Mouse (Mus musculus): ENCODE results near the gene Hs1bp3. TPM values are rescaled to one million over a fixed set of nuclear protein-coding genes. Genes with fewer than 3 reads are reported as not detected.

The Hs1bp3 gene
- polyA plus RNA-seq, 1 experiment from 2014 or later: 11.5 TPM

DNA sequence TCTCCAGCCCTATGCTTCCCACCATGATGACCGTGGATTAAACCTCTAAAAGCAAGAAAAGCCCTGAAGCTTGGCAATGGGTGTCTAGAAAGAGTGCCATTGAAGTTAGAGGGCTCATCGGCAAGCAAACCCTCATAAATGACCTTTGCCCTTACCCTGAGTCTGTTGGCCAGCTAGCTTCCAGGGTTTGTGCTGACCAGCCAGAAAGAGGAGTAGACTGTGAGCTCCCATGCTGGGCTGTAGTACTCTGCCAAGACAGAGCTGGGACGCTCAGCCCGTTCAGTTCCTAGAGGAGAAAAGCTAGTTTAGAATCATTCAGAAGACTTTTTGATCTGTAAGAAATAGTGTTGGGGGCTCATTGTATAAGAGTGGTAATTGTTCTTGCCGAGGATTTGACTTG is 60.5 kb downstream of the Hs1bp3 start:
- no peak overlapping the region for H3K27ac ChIP-seq (ENCODE audit: low read depth)
- H3K9ac ChIP-seq: no peak overlapping the region
- H3K36me3 ChIP-seq (ENCODE audit: insufficient read depth): no peaks in the 10 kb centered on the region
- no peak for TF ChIP-seq CTCF (IDR thresholded peaks at IDR 0.05; ENCODE audit: low read depth)
- ATAC-seq (ENCODE audit: insufficient read depth) (no peak), DNase-seq (no peak)
- no peak overlapping the region for H3K4me2 ChIP-seq
- H3K9me3 ChIP-seq (ENCODE audit: low read depth, low read length): no peaks in the 10 kb centered on the region
- H3K27me3 ChIP-seq (ENCODE audit: insufficient read depth, low read length): no peaks in the 10 kb centered on the region
- H3K4me1 ChIP-seq (ENCODE audit: insufficient read depth): no peaks in the 10 kb centered on the region
- H3K4me3 ChIP-seq (ENCODE audit: low read depth, low read length): no peak overlapping the region
- WGBS: 78% methylated on average over 5 of the region's 5 CpGs

DNA sequence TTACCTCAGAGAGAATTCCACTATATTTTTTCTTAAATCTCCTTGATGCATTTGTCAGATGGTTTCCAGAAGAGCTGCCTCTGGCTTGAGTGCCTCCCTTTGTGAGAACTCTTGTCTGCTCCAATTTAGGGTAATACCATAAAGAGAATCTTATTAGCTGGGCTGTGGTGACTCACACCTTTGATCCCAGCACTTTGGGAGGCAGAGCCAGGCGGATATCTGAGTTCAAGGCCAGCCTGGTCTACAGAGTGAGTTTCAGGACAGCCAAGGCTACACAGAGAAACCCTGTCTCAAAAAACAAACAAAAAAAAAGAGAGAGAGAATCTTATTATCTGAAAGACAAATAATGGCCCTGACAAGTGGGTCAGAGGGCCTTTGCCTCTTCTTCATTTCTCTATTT is 63.9 kb downstream of the Hs1bp3 start:
- no peaks in the 10 kb centered on the region for H3K9me3 ChIP-seq (ENCODE audit: low read depth, low read length)
- no peak overlapping the region for H3K9ac ChIP-seq
- H3K4me2 ChIP-seq: no peak overlapping the region
- no peak overlapping the region for H3K27ac ChIP-seq (ENCODE audit: low read depth)
- 0 out of 2 replicates have a peak, but pooled peaks cover 5% of the 10 kb centered on the region for H3K4me1 ChIP-seq (ENCODE audit: insufficient read depth)
- no peak for ATAC-seq (ENCODE audit: insufficient read depth)
- H3K4me3 ChIP-seq (ENCODE audit: low read depth, low read length): no peak overlapping the region
- DNase-seq: no peak
- 71% methylated on average over 1 of the region's 1 CpGs for WGBS
- no peaks in the 10 kb centered on the region for H3K27me3 ChIP-seq (ENCODE audit: insufficient read depth, low read length)
- no peak for TF ChIP-seq CTCF (IDR thresholded peaks at IDR 0.05; ENCODE audit: low read depth)
- no peaks in the 10 kb centered on the region for H3K36me3 ChIP-seq (ENCODE audit: insufficient read depth)

DNA sequence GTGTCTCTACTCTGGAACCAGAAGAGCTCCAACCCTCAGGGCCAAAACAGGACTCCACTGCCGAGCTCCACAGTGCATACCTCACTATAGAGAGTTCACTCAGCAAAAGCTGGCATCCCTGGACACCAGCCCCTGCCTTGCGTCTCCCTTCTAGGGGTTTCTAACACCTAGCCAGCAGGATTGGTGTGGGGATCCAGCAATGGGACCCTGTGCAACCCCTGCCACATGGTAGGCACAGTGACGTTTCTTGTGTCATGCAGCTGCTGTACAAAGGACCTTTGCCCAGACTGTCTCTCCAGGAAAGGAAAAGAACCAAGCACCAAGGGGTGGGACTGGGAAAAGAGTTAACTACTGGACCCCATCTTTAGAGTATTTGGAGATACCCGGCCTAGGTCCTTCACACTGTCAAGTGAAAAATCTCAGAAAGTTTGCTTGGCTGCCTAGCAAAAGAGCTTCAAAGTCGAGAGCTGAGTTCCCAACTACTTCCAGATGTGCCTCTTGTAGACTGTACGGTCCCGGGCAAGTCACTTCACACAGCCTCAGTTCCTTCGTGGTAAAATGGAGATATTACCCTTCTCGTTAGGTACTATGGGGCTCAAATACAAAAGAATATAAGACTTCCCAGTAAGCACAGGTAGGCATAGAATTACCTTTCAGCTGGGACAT is 64.9 kb downstream of the Hs1bp3 start:
- Histone ChIP-seq H3K27me3 (ENCODE audit: insufficient read depth, low read length) (no peaks in the 10 kb centered on the region), H3K4me3 (ENCODE audit: low read depth, low read length) (no peak overlapping the region), H3K36me3 (ENCODE audit: insufficient read depth) (no peaks in the 10 kb centered on the region), H3K27ac (ENCODE audit: low read depth) (no peak overlapping the region), H3K4me1 (ENCODE audit: insufficient read depth) (0 out of 2 replicates have a peak, but pooled peaks cover 5% of the 10 kb centered on the region), H3K9ac (no peak overlapping the region), H3K4me2 (no peak overlapping the region), H3K9me3 (ENCODE audit: low read depth, low read length) (no peaks in the 10 kb centered on the region)
- TF ChIP-seq CTCF (IDR thresholded peaks at IDR 0.05; ENCODE audit: low read depth): no peak
- DNase-seq (no peak), ATAC-seq (ENCODE audit: insufficient read depth) (no peak)
- WGBS: 58% methylated on average over 9 of the region's 9 CpGs

DNA sequence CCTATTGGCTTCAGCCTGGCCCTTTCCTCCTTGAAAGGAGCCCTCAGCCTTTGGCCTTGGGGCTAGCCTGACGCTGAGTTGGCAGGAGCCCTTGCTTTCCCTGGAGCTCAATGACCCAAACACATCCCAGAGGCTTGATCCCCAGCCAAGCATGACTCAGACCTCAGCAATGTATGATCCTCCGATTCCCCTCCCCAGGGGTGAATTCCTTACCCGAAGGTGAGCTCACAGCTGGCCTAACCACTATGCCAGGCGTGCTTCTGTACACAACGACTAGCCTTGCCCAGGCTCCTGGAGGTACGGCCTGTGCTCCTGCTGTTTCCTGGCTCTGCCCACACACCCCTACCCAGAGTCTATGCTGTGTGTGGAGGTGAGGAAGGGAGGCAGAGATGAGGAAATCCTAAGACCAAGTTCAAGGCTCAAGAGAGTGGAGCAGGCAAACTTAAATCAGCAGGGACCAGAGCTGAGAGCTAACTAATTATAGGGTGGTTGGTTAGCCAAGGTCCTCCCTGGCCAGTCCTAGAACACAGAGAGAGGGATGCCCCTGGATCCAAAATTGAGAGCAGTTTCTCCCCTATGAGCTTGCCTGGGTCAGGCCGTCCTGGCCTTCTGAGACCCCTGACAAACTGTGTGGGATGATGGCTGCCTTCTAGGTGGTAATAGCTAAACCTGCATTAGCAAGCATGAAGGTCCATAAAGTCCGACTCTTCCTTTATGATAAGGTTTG is 66.7 kb downstream of the Hs1bp3 start:
- H3K9me3 ChIP-seq (ENCODE audit: low read depth, low read length): no peaks in the 10 kb centered on the region
- peak; percentile 87 for DNase-seq
- peak overlapping the region; percentile 19 for H3K27ac ChIP-seq (ENCODE audit: low read depth)
- peak; percentile 87 for ATAC-seq (ENCODE audit: insufficient read depth)
- no peak overlapping the region for H3K4me2 ChIP-seq
- H3K4me3 ChIP-seq (ENCODE audit: low read depth, low read length): no peak overlapping the region
- no peak for TF ChIP-seq CTCF (IDR thresholded peaks at IDR 0.05; ENCODE audit: low read depth)
- H3K4me1 ChIP-seq (ENCODE audit: insufficient read depth): 0 out of 2 replicates have a peak, but pooled peaks cover 5% of the 10 kb centered on the region
- H3K27me3 ChIP-seq (ENCODE audit: insufficient read depth, low read length): no peaks in the 10 kb centered on the region
- WGBS: 38% methylated on average over 8 of the region's 8 CpGs
- H3K9ac ChIP-seq: no peak overlapping the region
- H3K36me3 ChIP-seq (ENCODE audit: insufficient read depth): no peaks in the 10 kb centered on the region

DNA sequence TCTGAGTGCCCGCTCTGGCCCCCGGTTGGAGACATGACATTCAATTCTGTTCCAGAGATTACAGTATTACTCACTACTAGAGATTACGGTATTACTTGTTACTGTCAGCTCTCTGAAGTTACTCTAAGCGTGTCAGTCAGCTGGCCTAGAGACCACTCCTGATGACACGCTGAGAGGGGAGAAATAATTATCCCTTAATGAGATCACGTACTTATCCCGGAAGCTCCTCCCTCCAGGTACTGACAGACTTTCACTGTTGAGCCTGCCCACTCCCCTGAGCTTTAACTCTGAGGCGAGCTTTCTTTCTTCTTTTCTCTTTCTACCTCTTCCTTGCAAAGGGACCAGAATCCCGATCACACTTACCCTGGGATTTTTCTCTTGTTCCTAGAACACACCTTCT is 67.7 kb downstream of the Hs1bp3 start:
- Histone ChIP-seq H3K9ac (no peak overlapping the region), H3K27ac (ENCODE audit: low read depth) (no peak overlapping the region), H3K4me2 (no peak overlapping the region), H3K36me3 (ENCODE audit: insufficient read depth) (no peaks in the 10 kb centered on the region), H3K27me3 (ENCODE audit: insufficient read depth, low read length) (no peaks in the 10 kb centered on the region), H3K4me3 (ENCODE audit: low read depth, low read length) (no peak overlapping the region), H3K9me3 (ENCODE audit: low read depth, low read length) (no peaks in the 10 kb centered on the region), H3K4me1 (ENCODE audit: insufficient read depth) (0 out of 2 replicates have a peak, but pooled peaks cover 5% of the 10 kb centered on the region)
- ATAC-seq (ENCODE audit: insufficient read depth): no peak
- 62% methylated on average over 9 of the region's 9 CpGs for WGBS
- TF ChIP-seq CTCF (IDR thresholded peaks at IDR 0.05; ENCODE audit: low read depth): no peak
- no peak for DNase-seq

DNA sequence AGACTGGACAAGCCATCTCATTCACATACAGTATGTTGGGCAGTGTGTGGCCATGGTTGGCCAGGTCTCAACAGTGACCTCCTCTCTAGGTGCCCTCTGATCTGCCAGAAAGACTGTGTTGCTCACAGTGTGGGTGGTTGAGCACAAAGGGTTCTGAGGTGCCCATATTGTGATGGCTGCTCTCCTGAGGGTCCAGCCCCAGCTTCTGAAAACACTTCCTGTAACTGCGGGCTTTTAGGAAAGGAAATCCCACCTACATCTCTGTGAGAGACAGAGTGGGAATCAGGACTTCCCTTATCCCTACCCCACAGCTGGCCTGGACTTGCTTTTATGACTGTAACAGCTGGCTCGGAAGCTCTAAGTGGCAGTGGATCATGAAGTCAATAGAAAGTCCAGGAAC is 68.7 kb downstream of the Hs1bp3 start:
- no peak for TF ChIP-seq CTCF (IDR thresholded peaks at IDR 0.05; ENCODE audit: low read depth)
- H3K9me3 ChIP-seq (ENCODE audit: low read depth, low read length): no peaks in the 10 kb centered on the region
- WGBS: 68% methylated on average over 2 of the region's 2 CpGs
- no peak overlapping the region for H3K9ac ChIP-seq
- DNase-seq (no peak), ATAC-seq (ENCODE audit: insufficient read depth) (no peak)
- no peak overlapping the region for H3K4me2 ChIP-seq
- no peaks in the 10 kb centered on the region for H3K27me3 ChIP-seq (ENCODE audit: insufficient read depth, low read length)
- no peaks in the 10 kb centered on the region for H3K36me3 ChIP-seq (ENCODE audit: insufficient read depth)
- H3K27ac ChIP-seq (ENCODE audit: low read depth): no peak overlapping the region
- no peak overlapping the region for H3K4me3 ChIP-seq (ENCODE audit: low read depth, low read length)
- H3K4me1 ChIP-seq (ENCODE audit: insufficient read depth): 0 out of 2 replicates have a peak, but pooled peaks cover 7% of the 10 kb centered on the region

DNA sequence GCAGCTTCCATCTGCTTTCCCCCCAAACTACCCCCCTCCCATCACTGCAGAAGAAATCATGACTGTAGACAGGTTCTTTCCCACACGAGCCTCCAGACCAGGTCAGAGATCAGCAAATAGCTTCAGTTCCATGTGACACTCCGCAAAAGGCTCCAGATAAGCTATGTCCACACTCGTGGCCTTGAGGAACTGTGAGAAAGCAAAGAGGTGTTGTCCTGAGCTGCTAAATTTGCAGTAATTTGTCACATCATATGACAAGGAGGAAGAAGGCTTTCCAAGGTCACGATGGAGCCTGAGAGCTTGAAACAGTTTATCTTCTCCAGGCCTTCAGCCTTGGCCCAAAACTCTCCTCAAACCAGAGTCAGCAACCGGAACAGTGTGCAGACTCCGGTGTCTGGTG is 70.6 kb downstream of the Hs1bp3 start:
- Histone ChIP-seq H3K4me2 (no peak overlapping the region), H3K9ac (no peak overlapping the region), H3K4me3 (ENCODE audit: low read depth, low read length) (no peak overlapping the region), H3K36me3 (ENCODE audit: insufficient read depth) (no peaks in the 10 kb centered on the region), H3K4me1 (ENCODE audit: insufficient read depth) (0 out of 2 replicates have a peak, but pooled peaks cover 11% of the 10 kb centered on the region), H3K9me3 (ENCODE audit: low read depth, low read length) (no peaks in the 10 kb centered on the region), H3K27me3 (ENCODE audit: insufficient read depth, low read length) (no peaks in the 10 kb centered on the region), H3K27ac (ENCODE audit: low read depth) (no peak overlapping the region)
- WGBS: 47% methylated on average over 6 of the region's 6 CpGs
- ATAC-seq (ENCODE audit: insufficient read depth) (no peak), DNase-seq (no peak)
- no peak for TF ChIP-seq CTCF (IDR thresholded peaks at IDR 0.05; ENCODE audit: low read depth)

All from lung, embryonic 14.5 days (tissue).